Mouse (Mus musculus) G1E (cell line): ENCODE results near the gene Rbm18. TPM values are rescaled to one million over a fixed set of nuclear protein-coding genes. Genes with fewer than 3 reads are reported as not detected.

Experiments
- ATAC-seq: 2 replicates; pipeline ENCODE4 v1.8.0; 2016; ENCODE audit warnings: mild to moderate bottlenecking; ENCODE audit not compliant: insufficient number of reproducible peaks, poor library complexity, low FRiP score, severe bottlenecking; ENCODE audit errors: extremely low read depth
- DNase-seq: peaks from one replicate; pipeline ENCODE4 v3.0.0; 2012; ENCODE audit warnings: low spot score
- H3K27me3 ChIP-seq: 2 replicates; pipeline ENCODE4 v1.6.1; 2012; ENCODE audit warnings: mild to moderate bottlenecking, low read length, inconsistent platforms; ENCODE audit not compliant: insufficient read depth
- H3K36me3 ChIP-seq: replicated peaks from 2 replicates; pipeline ENCODE3; 2012; ENCODE audit warnings: mild to moderate bottlenecking, inconsistent platforms
- H3K4me1 ChIP-seq: 2 replicates; pipeline ENCODE4 v1.6.1; 2012; ENCODE audit warnings: low read depth, low read length, inconsistent platforms, mixed read lengths; ENCODE audit not compliant: insufficient read depth
- H3K4me3 ChIP-seq: 2 replicates; pipeline ENCODE4 v1.5.1; 2012; ENCODE audit warnings: low read depth, mild to moderate bottlenecking, inconsistent platforms, low read length, moderate library complexity, mixed read lengths
- H3K9me3 ChIP-seq: replicated peaks from 2 replicates; pipeline ENCODE4 v1.6.1; 2012; ENCODE audit warnings: inconsistent platforms
- CTCF ChIP-seq: IDR thresholded peaks from 2 replicates; pipeline ENCODE4 v1.5.1; 2012; ENCODE audit warnings: low read depth, low read length, inconsistent platforms, mixed read lengths
- GATA1 ChIP-seq: IDR thresholded peaks from 2 replicates; pipeline ENCODE4 v1.6.1; 2012; ENCODE audit warnings: borderline replicate concordance, low read length, inconsistent platforms, mixed read lengths
- GATA2 ChIP-seq: IDR thresholded peaks from 2 replicates; pipeline ENCODE4 v1.6.1; 2012; ENCODE audit warnings: low read depth, low read length, inconsistent platforms, borderline replicate concordance
- POLR2AphosphoS5 ChIP-seq: IDR thresholded peaks from 2 replicates; pipeline ENCODE4 v1.6.1; 2012; ENCODE audit warnings: low read depth, low read length, inconsistent platforms; ENCODE audit not compliant: insufficient replicate concordance
- TAL1 ChIP-seq: conservative IDR thresholded peaks from 2 replicates; pipeline ENCODE4 v1.6.1; 2012; ENCODE audit warnings: low read depth, low read length, inconsistent platforms, mixed read lengths
- polyA plus RNA-seq: library from polyadenylated mRNA; stranded (reverse); fragments of >175 nt; gene quantifications from 2 replicates; pipeline ENCODE4 v1.2.3, GENCODE M21; 2012
- total RNA-seq, 2 experiments: library from RNA; stranded (forward) in 1 of 2; stranded (reverse) in 1 of 2; fragments of 200-1000 nt in 1 of 2; fragments of >200 nt in 1 of 2; fragmentation: Nextera tagmentation in 1 of 2; gene quantifications; 2 replicates each; pipeline ENCODE4 v1.2.3; 2014 to 2017

The Rbm18 gene
- total and polyA plus RNA-seq, 3 experiments = 13.3 to 42.1 (median 33.2) TPM

DNA sequence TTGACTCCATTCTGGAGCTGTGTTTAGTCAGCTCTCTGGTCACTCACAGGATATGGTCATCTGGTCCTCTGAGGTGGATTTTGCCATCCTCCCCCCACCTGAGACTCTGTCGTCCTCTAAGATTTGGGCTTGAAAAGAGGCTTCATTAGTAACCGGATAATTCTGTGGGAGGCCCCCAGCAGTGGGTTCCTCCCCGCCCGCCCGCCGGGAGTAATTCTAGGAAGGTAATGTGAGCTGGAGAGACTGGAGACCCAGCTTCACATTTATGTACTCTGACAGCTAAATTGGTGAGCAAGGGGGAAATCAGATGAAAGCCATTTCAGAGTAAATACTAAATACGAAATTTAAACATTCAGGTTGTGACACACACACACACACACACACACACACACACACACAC, 28.0 kb downstream of the Rbm18 start:
- Histone ChIP-seq H3K36me3 (no peaks in the 10 kb centered on the region), H3K4me3 (no peak overlapping the region), H3K9me3 (no peaks in the 10 kb centered on the region), H3K27me3 (peaks cover 29% of the 10 kb centered on the region), H3K4me1 (no peaks in the 10 kb centered on the region)
- no peak for ATAC-seq
- TF ChIP-seq TAL1 = no peak
- no peak for DNase-seq

DNA sequence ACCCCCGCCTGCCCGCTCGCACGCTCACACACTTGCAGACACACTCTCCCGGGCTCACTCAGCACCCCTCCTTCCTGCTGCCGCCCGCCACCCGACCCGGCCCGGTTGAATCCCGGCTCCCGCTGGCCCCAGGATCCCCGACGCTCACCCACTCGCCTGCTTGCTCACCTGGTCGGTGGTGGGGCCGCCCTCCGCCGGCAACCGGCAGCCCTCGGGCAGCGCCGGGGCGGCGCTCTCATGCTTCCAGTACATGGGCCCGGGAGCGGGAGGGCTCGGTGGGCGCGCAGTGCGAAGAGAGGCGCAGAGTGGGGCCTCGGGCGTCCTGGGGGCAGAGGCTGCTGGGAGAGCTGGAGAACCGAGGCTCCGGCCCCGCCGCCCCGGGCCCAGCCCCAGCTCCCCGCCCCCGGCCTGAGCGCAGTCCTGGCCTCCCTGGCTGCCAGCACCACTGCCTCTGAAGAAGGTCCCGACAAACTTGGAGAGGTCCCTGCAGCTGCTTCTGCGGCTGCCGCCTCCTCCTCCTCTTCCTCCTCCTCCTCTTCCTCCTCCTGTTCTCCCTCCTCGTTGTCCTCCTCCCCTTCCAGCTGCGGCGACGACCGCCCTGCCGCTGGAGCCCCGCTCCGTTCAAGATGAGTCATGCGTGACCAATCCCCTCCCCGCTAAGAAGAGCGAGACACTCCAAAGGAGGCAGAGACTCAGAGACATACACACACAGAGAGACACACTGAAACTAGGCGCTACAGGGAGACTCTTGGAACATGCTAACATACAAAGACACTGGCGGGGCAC, 31.4 kb downstream of the Rbm18 start, which contains the start of gene Lhx6:
Gene Lhx6, minus strand, starts transcription at position 453 of the 786 bp plus-strand sequence.
- no peak for TF ChIP-seq TAL1
- TF ChIP-seq GATA1 = no peak
- DNase-seq (no peak), ATAC-seq (no peak)
- Histone ChIP-seq H3K4me3 (no peak within 1 kb of the TSS), H3K4me1 (no peaks in the 10 kb centered on the region), H3K9me3 (no peaks in the 10 kb centered on the region), H3K27me3 (peaks cover 55% of the 10 kb centered on the region), H3K36me3 (no peaks in the 10 kb centered on the region)

DNA sequence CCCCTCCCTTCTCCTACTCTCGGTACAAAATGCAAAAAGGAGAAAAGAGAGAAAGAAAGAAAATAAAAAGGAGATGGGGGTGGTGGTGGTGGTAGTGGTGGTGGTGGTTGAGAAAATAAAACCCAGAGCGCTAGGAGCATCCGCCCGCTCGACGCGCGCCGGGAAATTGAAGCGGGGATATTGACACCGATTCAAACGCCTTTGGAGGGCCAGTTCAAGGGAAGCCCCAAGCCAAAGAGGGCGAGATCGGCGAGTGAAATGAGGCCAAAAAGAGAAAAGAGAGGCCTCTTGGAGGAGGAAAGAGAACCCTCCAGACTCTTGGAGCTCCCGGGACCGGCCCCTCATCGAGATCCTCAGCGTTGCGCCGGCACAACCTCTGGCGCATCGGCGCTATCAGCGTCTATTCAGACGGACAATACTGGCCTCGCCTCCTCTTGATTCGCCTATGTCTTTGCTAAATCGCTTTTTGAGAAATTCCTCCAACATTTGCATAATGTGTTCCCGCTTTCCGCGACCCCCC, 32.1 kb downstream of the Rbm18 start:
- Histone ChIP-seq H3K27me3 (peaks cover 56% of the 10 kb centered on the region), H3K4me3 (no peak overlapping the region), H3K4me1 (no peaks in the 10 kb centered on the region), H3K36me3 (no peaks in the 10 kb centered on the region), H3K9me3 (no peaks in the 10 kb centered on the region)
- no peak for DNase-seq
- no peak for ATAC-seq
- TF ChIP-seq GATA2 (no peak), GATA1 (no peak), POLR2AphosphoS5 (no peak), TAL1 (no peak), CTCF (no peak)

DNA sequence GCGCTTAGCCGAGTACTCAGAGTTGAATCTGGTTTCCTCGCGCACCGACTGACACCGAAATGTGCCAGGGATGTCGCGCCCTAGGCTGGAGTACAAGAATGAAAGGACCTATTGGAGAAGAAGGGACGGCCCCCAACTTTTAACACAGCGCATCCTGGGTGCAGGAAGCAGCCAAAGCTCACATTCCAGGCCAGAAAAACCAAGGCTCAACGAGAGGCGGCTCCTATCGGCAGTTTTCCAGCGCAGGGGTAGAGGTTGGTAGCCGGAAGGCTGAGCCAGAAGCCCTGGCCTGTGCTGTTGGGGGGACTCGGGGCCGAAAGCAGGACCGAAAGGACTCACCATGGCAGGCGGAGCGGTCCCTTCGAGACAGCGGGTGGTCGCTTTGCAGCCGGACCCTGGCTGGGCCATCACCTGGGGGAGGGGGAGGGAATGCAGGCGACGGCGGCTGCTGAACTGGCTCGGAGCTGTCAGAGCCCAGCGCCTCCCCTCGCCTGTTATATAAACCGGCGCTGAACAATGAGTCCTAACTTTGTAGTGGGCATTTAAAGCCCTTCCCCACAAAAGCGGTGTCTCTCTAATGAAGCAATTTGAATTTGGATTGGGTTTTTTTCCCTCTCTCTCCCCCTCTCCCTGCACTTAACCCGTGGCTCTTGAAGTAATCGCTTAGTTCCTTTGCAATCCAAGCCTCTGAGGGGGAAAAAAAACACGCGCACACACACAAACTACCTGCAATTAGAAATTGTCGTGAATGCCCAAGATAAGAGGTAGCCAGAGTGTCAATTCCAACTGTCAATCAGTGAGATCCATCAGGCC, 32.8 kb downstream of the Rbm18 start:
- no peaks in the 10 kb centered on the region for H3K36me3 ChIP-seq
- ATAC-seq (no peak), DNase-seq (no peak)
- H3K4me3 ChIP-seq = no peak overlapping the region
- H3K27me3 ChIP-seq = peaks cover 59% of the 10 kb centered on the region
- H3K9me3 ChIP-seq = no peaks in the 10 kb centered on the region
- H3K4me1 ChIP-seq = no peaks in the 10 kb centered on the region
- no peak for TF ChIP-seq TAL1
- TF ChIP-seq CTCF = no peak
- TF ChIP-seq POLR2AphosphoS5 = no peak
- TF ChIP-seq GATA2 = no peak
- TF ChIP-seq GATA1 = no peak

DNA sequence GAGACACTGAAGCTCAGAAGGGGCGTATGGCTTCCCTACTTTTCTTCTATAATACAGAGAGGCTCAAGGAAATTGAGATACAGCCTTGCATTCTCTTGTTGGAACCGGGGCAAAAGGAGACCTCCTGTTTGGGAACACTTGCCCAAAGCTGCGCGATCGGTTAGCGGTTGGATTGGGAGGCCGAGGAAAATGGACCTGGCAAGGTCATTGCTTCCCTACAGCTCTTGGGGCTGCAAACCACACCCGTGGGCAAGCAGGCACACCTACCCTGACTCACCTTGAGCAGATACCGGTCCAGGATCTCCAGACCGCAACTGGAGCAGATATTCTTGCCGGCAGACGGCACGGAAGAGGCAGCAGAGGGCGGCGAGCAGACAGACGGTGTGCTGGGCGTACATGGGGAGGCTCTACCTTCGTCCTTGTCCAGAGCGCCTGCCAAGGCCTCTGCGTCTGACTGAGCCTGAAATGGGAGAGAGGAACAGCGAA, 33.5 kb downstream of the Rbm18 start:
- DNase-seq (no peak), ATAC-seq (no peak)
- TF ChIP-seq TAL1 (no peak), POLR2AphosphoS5 (no peak), GATA1 (no peak), GATA2 (no peak), CTCF (no peak)
- Histone ChIP-seq H3K4me3 (no peak overlapping the region), H3K27me3 (peaks cover 64% of the 10 kb centered on the region), H3K36me3 (no peaks in the 10 kb centered on the region), H3K4me1 (no peaks in the 10 kb centered on the region), H3K9me3 (no peaks in the 10 kb centered on the region)

DNA sequence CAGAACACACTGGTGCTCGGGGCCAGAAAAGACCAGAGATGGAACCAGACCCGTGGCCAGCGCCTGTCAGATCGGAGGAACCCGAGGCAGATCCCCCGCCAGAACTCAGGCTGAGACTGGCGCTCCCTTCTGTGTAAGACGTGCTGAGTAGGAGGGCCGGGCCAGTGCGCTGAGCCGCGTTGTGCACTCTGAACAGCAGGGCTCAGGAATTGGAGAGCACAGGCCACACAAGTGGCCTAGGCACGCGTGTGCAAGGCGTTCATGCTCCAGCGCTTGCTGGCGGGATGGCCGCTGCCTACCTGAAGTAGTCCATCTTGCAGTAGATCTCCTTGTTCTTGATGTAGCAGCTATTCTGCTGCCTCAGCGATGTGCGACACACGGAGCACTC, 34.0 kb downstream of the Rbm18 start:
- Histone ChIP-seq H3K4me3 (no peak overlapping the region), H3K4me1 (no peaks in the 10 kb centered on the region), H3K36me3 (no peaks in the 10 kb centered on the region), H3K9me3 (no peaks in the 10 kb centered on the region), H3K27me3 (peaks cover 66% of the 10 kb centered on the region)
- no peak for DNase-seq
- no peak for ATAC-seq
- TF ChIP-seq POLR2AphosphoS5 = no peak
- TF ChIP-seq GATA1 = no peak
- TF ChIP-seq TAL1 = no peak
- TF ChIP-seq CTCF = no peak
- no peak for TF ChIP-seq GATA2
